Mouse (Mus musculus) kidney, adult 2 months (tissue): ENCODE data around the gene Hs3st3a1.

Experiments
- CTCF ChIP-seq: fragments of 200-500 bp; conservative IDR thresholded peaks from 2 replicates; pipeline ENCODE4 v1.5.1; 2011; ENCODE audit warnings: low read depth, mild to moderate bottlenecking, control low read depth, low read length, moderate library complexity, mixed read lengths; ENCODE audit not compliant: insufficient read depth, insufficient read length
- POLR2A ChIP-seq: fragments of 200-500 bp; IDR thresholded peaks from one replicate; pipeline ENCODE4 v1.6.1; 2011; ENCODE audit warnings: low read depth, low read length, control low read depth

DNA sequence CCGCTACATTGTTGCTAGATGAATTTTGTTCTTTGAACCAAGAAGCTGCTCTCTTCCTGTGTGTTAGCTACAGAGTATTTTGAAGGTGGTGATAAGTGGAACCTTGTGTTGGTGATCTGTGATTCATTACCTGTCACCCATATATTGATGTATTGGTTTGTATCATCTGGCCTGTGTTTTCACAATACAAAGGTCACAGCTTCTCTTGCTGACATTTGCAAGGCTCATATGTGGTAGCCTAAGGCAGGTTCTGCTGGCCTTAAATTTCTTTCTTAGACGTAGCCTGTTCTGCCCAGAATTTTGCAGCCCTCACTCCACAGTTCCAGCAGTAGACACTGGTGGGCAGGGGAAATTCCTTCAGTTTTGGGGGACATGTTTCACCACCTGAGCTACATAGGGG is 125.3 kb downstream of the Hs3st3a1 start:
- TF ChIP-seq CTCF: no peak
- TF ChIP-seq POLR2A: no peak
